Mouse (Mus musculus): ENCODE measurements around the gene Cmtm4.

- TF ChIP-seq CTCF (IDR thresholded peaks at IDR 0.05; ENCODE audit: extremely low read depth, insufficient read depth, insufficient read length, insufficient replicate concordance) = no peak
- TF ChIP-seq POLR2A (IDR thresholded peaks at IDR 0.05; ENCODE audit: low read depth, low read length) = no peak
Measured at GRCm38 (mm10) chr8:104334196-104334595, 61.4 kb downstream of the Cmtm4 start.
